Mouse (Mus musculus) MEL (cell line): ENCODE data around the gene F8. TPM values are rescaled to one million over a fixed set of nuclear protein-coding genes. Genes with fewer than 3 reads are reported as not detected.
A peak's percentile ranks its signal among the peaks of the same experiment; 100 is the strongest.

Experiments
- DNase-seq: peaks from one replicate; pipeline ENCODE4 v3.0.0; 2011; ENCODE audit warnings: low read depth, low spot score
- H3K27ac ChIP-seq: 2 replicates; pipeline ENCODE4 v1.5.1; 2012; ENCODE audit warnings: low read depth, mild to moderate bottlenecking, control low read depth, low read length, moderate library complexity; ENCODE audit not compliant: control insufficient read depth
- H3K27me3 ChIP-seq, 2 experiments: fragments of 150-350 bp in 1 of 2; sonication (generic) in 1 of 2; 2 replicates each; pipeline ENCODE4 v1.6.1; 2012; ENCODE audit warnings: low read length in 2 of 2, mild to moderate bottlenecking in 2 of 2, improper control_type of control experiment in 1 of 2, moderate library complexity in 1 of 2; ENCODE audit not compliant: insufficient read depth in 2 of 2, control insufficient read depth in 1 of 2
- H3K36me3 ChIP-seq, 2 experiments: 2 replicates each; pipeline ENCODE4 v1.6.1; 2012 to 2014; ENCODE audit warnings: low read length in 2 of 2, improper control_type of control experiment in 1 of 2, inconsistent platforms in 1 of 2, mild to moderate bottlenecking in 1 of 2; ENCODE audit not compliant: insufficient read depth in 2 of 2, control insufficient read depth in 1 of 2
- H3K4me1 ChIP-seq, 2 experiments: fragments of 150-350 bp in 1 of 2; sonication (generic) in 1 of 2; 2 replicates each; pipeline ENCODE4 v1.6.1; 2012; ENCODE audit warnings: low read length in 2 of 2, improper control_type of control experiment in 1 of 2, mild to moderate bottlenecking in 1 of 2; ENCODE audit not compliant: insufficient read depth in 2 of 2, control insufficient read depth in 1 of 2
- H3K4me3 ChIP-seq, 2 experiments: fragments of 150-350 bp in 1 of 2; sonication (generic) in 1 of 2; 2 replicates each; pipeline ENCODE4 v1.5.1; 2012; ENCODE audit warnings: low read depth in 2 of 2, low read length in 2 of 2, mild to moderate bottlenecking in 2 of 2, moderate library complexity in 2 of 2, control low read depth in 1 of 2, improper control_type of control experiment in 1 of 2; ENCODE audit not compliant: control insufficient read depth in 1 of 2, insufficient read depth in 1 of 2
- H3K79me2 ChIP-seq: 2 replicates; pipeline ENCODE4 v1.6.1; 2012; ENCODE audit warnings: mild to moderate bottlenecking, low read length, moderate library complexity; ENCODE audit not compliant: control insufficient read depth, poor library complexity, insufficient read depth
- H3K9ac ChIP-seq: 2 replicates; pipeline ENCODE4 v1.6.1; 2012; ENCODE audit warnings: low read depth, mild to moderate bottlenecking, control low read depth, low read length, moderate library complexity; ENCODE audit not compliant: control insufficient read depth, poor library complexity, severe bottlenecking
- H3K9me3 ChIP-seq: fragments of 150-350 bp; sonication (generic); replicated peaks from 2 replicates; pipeline ENCODE4 v1.6.1; 2012; ENCODE audit warnings: mild to moderate bottlenecking, low read length, improper control_type of control experiment, moderate library complexity; ENCODE audit not compliant: insufficient read depth
- CHD2 ChIP-seq: IDR thresholded peaks from 2 replicates; pipeline ENCODE4 v1.6.1; 2011; ENCODE audit warnings: low read length, improper control_type of control experiment
- E2F4 ChIP-seq: IDR thresholded peaks from 2 replicates; pipeline ENCODE4 v1.6.1; 2011; ENCODE audit warnings: low read depth, low read length, improper control_type of control experiment, borderline replicate concordance
- EP300 ChIP-seq, 2 experiments: IDR thresholded peaks; 2 replicates each; pipeline ENCODE4 v1.6.1; 2011; ENCODE audit warnings: improper control_type of control experiment in 2 of 2, low read length in 2 of 2, low read depth in 1 of 2, mild to moderate bottlenecking in 1 of 2
- ETS1 ChIP-seq: IDR thresholded peaks from 2 replicates; pipeline ENCODE4 v1.6.1; 2012; ENCODE audit warnings: low read depth, mild to moderate bottlenecking, inconsistent platforms, low read length, improper control_type of control experiment, moderate library complexity
- GATA1 ChIP-seq: IDR thresholded peaks from 2 replicates; pipeline ENCODE4 v1.6.1; 2011; ENCODE audit warnings: low read depth, low read length, improper control_type of control experiment
- HCFC1 ChIP-seq: IDR thresholded peaks from 2 replicates; pipeline ENCODE4 v1.6.1; 2012; ENCODE audit warnings: low read depth, mild to moderate bottlenecking, inconsistent platforms, low read length, improper control_type of control experiment, moderate library complexity
- JUND ChIP-seq: IDR thresholded peaks from 2 replicates; pipeline ENCODE4 v1.6.1; 2011; ENCODE audit warnings: low read depth, mild to moderate bottlenecking, improper control_type of control experiment, low read length
- KAT2A ChIP-seq: conservative IDR thresholded peaks from 2 replicates; pipeline ENCODE4 v1.6.1; 2012; ENCODE audit warnings: low read depth, low read length, improper control_type of control experiment, inconsistent platforms
- MAFK ChIP-seq: IDR thresholded peaks from 2 replicates; pipeline ENCODE4 v1.6.1; 2011; ENCODE audit warnings: low read depth, mild to moderate bottlenecking, low read length, improper control_type of control experiment, borderline replicate concordance
- MEF2A ChIP-seq: IDR thresholded peaks from 2 replicates; pipeline ENCODE4 v1.6.1; 2014; ENCODE audit warnings: low read depth, mild to moderate bottlenecking, inconsistent platforms, low read length, improper control_type of control experiment; ENCODE audit not compliant: poor library complexity, insufficient replicate concordance, severe bottlenecking; ENCODE audit errors: extremely low read depth
- MYB ChIP-seq: IDR thresholded peaks from 2 replicates; pipeline ENCODE4 v1.6.1; 2011; ENCODE audit warnings: mild to moderate bottlenecking, low read depth, low read length, improper control_type of control experiment
- NELFE ChIP-seq: IDR thresholded peaks from 2 replicates; pipeline ENCODE4 v1.6.1; 2011; ENCODE audit warnings: low read depth, low read length, improper control_type of control experiment
- NRF1 ChIP-seq: IDR thresholded peaks from 2 replicates; pipeline ENCODE4 v1.6.1; 2014; ENCODE audit warnings: low read depth, mild to moderate bottlenecking, inconsistent platforms, low read length, improper control_type of control experiment, moderate library complexity; ENCODE audit not compliant: poor library complexity, insufficient read depth, severe bottlenecking
- POLR2AphosphoS2 ChIP-seq: IDR thresholded peaks from 2 replicates; pipeline ENCODE4 v1.6.1; 2011; ENCODE audit warnings: low read length, improper control_type of control experiment
- RAD21 ChIP-seq: IDR thresholded peaks from 2 replicates; pipeline ENCODE4 v1.6.1; 2011; ENCODE audit warnings: mild to moderate bottlenecking, low read depth, low read length, improper control_type of control experiment
- RCOR1 ChIP-seq: IDR thresholded peaks from 2 replicates; pipeline ENCODE4 v1.6.1; 2012; ENCODE audit warnings: low read depth, mild to moderate bottlenecking, inconsistent platforms, low read length, improper control_type of control experiment
- SIN3A ChIP-seq: IDR thresholded peaks from 2 replicates; pipeline ENCODE4 v1.6.1; 2012; ENCODE audit warnings: low read length, improper control_type of control experiment, inconsistent platforms
- TAL1 ChIP-seq: IDR thresholded peaks from 2 replicates; pipeline ENCODE4 v1.6.1; 2012; ENCODE audit warnings: mild to moderate bottlenecking, inconsistent platforms, low read length, moderate library complexity, mixed read lengths
- TBP ChIP-seq: IDR thresholded peaks from 2 replicates; pipeline ENCODE4 v1.8.0; 2011; ENCODE audit warnings: low read depth, low read length, improper control_type of control experiment
- TCF12 ChIP-seq: IDR thresholded peaks from 2 replicates; pipeline ENCODE4 v1.6.1; 2014; ENCODE audit warnings: low read depth, mild to moderate bottlenecking, inconsistent platforms, low read length, improper control_type of control experiment, moderate library complexity
- UBTF ChIP-seq: IDR thresholded peaks from 2 replicates; pipeline ENCODE4 v1.6.1; 2012; ENCODE audit warnings: low read depth, mild to moderate bottlenecking, inconsistent platforms, low read length, improper control_type of control experiment, moderate library complexity, borderline replicate concordance; ENCODE audit not compliant: insufficient read depth
- ZC3H11A ChIP-seq: IDR thresholded peaks from 2 replicates; pipeline ENCODE4 v1.6.1; 2012; ENCODE audit warnings: low read depth, mild to moderate bottlenecking, inconsistent platforms, low read length, improper control_type of control experiment
- ZKSCAN1 ChIP-seq: IDR thresholded peaks from 2 replicates; pipeline ENCODE4 v1.6.1; 2012; ENCODE audit warnings: low read depth, mild to moderate bottlenecking, inconsistent platforms, low read length, improper control_type of control experiment, moderate library complexity
- ZNF384 ChIP-seq: IDR thresholded peaks from 2 replicates; pipeline ENCODE4 v1.6.1; 2012; ENCODE audit warnings: low read depth, mild to moderate bottlenecking, inconsistent platforms, low read length, improper control_type of control experiment
- polyA plus RNA-seq, 2 experiments: library from polyadenylated mRNA; stranded (reverse) in 1 of 2; unstranded in 1 of 2; fragments of >175 nt in 1 of 2; fragments of >200 nt in 1 of 2; gene quantifications; 2 replicates each; pipeline versions ENCODE4 v1.2.1 to v1.2.4; 2012; ENCODE audit warnings: low replicate concordance in 2 of 2, low read depth in 1 of 2; ENCODE audit not compliant: insufficient read length in 2 of 2, insufficient read depth in 1 of 2, missing spikeins in 1 of 2
- total RNA-seq: library from RNA; depleted of rRNA; stranded (reverse); fragments of 300-350 nt; gene quantifications from 2 replicates; pipeline ENCODE4 v1.2.3, GENCODE M21; 2012

F8 gene
- total and polyA plus RNA-seq, 3 experiments: 0.65 to 0.67 TPM; not detected in 1

- H3K4me3 ChIP-seq: peak overlapping the region in 1 of 2 experiments; percentile 73; a peak in 2 of 4 replicates
- peak overlapping the region; percentile 68 for H3K9ac ChIP-seq
- H3K27ac ChIP-seq: peak overlapping the region; percentile 47; the same call in 1 of the 2 replicates
- peak; percentile 31 for DNase-seq
- peaks cover 10% of the 10 kb centered on the region for H3K79me2 ChIP-seq
- H3K27me3 ChIP-seq: no peaks in the 10 kb centered on the region
- H3K9me3 ChIP-seq: no peaks in the 10 kb centered on the region
- no peak for TF ChIP-seq RAD21
- H3K36me3 ChIP-seq: peaks cover 0 to 17% of the 10 kb centered on the region in 2 experiments; a peak in 2 of 4 replicates
- H3K4me1 ChIP-seq: peaks cover 3 to 7% of the 10 kb centered on the region in 2 experiments
Observed at GRCm38 (mm10) chrX:75381176-75381575, 1.2 kb downstream of the F8 start.

- H3K9me3 ChIP-seq: no peaks in the 10 kb centered on the region
- TF ChIP-seq ETS1 (peak; percentile 64), RCOR1 (peak; percentile 50; the same call in 1 of the 2 replicates), TCF12 (peak; percentile 84), TBP (no peak), NRF1 (no peak), MAFK (no peak), TAL1 (peak; percentile 68), E2F4 (no peak), MEF2A (no peak), SIN3A (0 out of 2 replicates have a peak, but pooled peaks have one; percentile 24), CHD2 (no peak), ZKSCAN1 (no peak), EP300 (IDR thresholded peaks at IDR 0.05; ENCODE audit: low read depth in 1 of 2, low read length in 2 of 2) (peak; percentile 45 to 70; a peak in 3 of 4 replicates), ZC3H11A (no peak), UBTF (no peak), NELFE (no peak), GATA1 (peak; percentile 62; the same call in 1 of the 2 replicates), JUND (no peak), KAT2A (no peak), HCFC1 (no peak), POLR2AphosphoS2 (no peak), ZNF384 (no peak), MYB (no peak)
- TF ChIP-seq, all 39 proteins: peak for 7
- no peak overlapping the region for H3K4me3 ChIP-seq
- no peak overlapping the region; the same call in 1 of the 2 replicates for H3K27ac ChIP-seq
- H3K79me2 ChIP-seq: no peaks in the 10 kb centered on the region
- no peaks in the 10 kb centered on the region for H3K27me3 ChIP-seq
- peaks cover 0 to 14% of the 10 kb centered on the region in 2 experiments; a peak in 2 of 4 replicates for H3K36me3 ChIP-seq
- DNase-seq: peak; percentile 64
- no peak overlapping the region for H3K9ac ChIP-seq
- H3K4me1 ChIP-seq: peaks cover 0 to 12% of the 10 kb centered on the region in 2 experiments; a peak in 2 of 4 replicates
Observed at GRCm38 (mm10) chrX:75376815-75377214, 5.6 kb downstream of the F8 start.
